Mouse (Mus musculus) ES-Bruce4 (cell line): ENCODE results near the gene Pdhb.

Experiments used
- CTCF ChIP-seq: IDR thresholded peaks from one replicate; pipeline ENCODE4 v1.8.1; 2011; ENCODE audit warnings: low read depth, low read length
- EP300 ChIP-seq: IDR thresholded peaks from 2 replicates; pipeline ENCODE4 v1.6.1; 2011; ENCODE audit warnings: low read depth, low read length; ENCODE audit not compliant: insufficient read depth
- POLR2A ChIP-seq: IDR thresholded peaks from one replicate; pipeline ENCODE4 v1.8.1; 2011; ENCODE audit warnings: low read length; ENCODE audit not compliant: insufficient read depth

- TF ChIP-seq CTCF (peak; percentile 20), POLR2A (no peak), EP300 (no peak)
Measured at GRCm38 (mm10) chr14:8218238-8218637, 45.4 kb upstream of the Pdhb start.
